Mouse (Mus musculus) layer of hippocampus, postnatal 25 days (tissue): ENCODE results near the gene Tmem128. TPM values are rescaled to one million over a fixed set of nuclear protein-coding genes. Genes with fewer than 3 reads are reported as not detected.

Source experiments
- DNase-seq, 2 experiments: peaks; one replicate each; pipeline ENCODE4 v3.0.0; 2022; ENCODE audit warnings: mixed read lengths in 2 of 2, low spot score in 1 of 2; ENCODE audit errors: extremely low spot score in 1 of 2
- total RNA-seq, 2 experiments: library from RNA; stranded (reverse); gene quantifications; 2 replicates each; pipeline ENCODE4 v1.2.3; 2021

The Tmem128 gene
- total RNA-seq, 2 experiments from 2014 or later = 33.0 to 36.7 TPM

GRCm38 (mm10) chr5:38277098-38277866, 17.3 kb downstream of the Tmem128 start:
- DNase-seq = no peak

- DNase-seq = no peak
These were observed 18.1 kb downstream of the Tmem128 start for GRCm38 (mm10) chr5:38277936-38278600.

GRCm38 (mm10) chr5:38280075-38280474, 20.1 kb downstream of the Tmem128 start:
- DNase-seq = no peak

GRCm38 (mm10) chr5:38285724-38286123, 25.7 kb downstream of the Tmem128 start:
- DNase-seq = no peak

- DNase-seq = no peak
These were observed 28.5 kb downstream of the Tmem128 start for GRCm38 (mm10) chr5:38288476-38288875.

- DNase-seq = no peak
These were observed 41.9 kb downstream of the Tmem128 start for GRCm38 (mm10) chr5:38301761-38302411.

- DNase-seq = no peak
These were observed 42.7 kb downstream of the Tmem128 start for GRCm38 (mm10) chr5:38302651-38303050.

GRCm38 (mm10) chr5:38305241-38305640, 45.3 kb downstream of the Tmem128 start:
- no peak for DNase-seq

GRCm38 (mm10) chr5:38307255-38308101, 47.5 kb downstream of the Tmem128 start:
- DNase-seq = peak; percentile 91 to 98

- DNase-seq = peak in 1 of 2 experiments; percentile 65
These were observed 48.9 kb downstream of the Tmem128 start for GRCm38 (mm10) chr5:38308873-38309272.

- DNase-seq = no peak
These were observed 49.8 kb downstream of the Tmem128 start for GRCm38 (mm10) chr5:38309795-38310194.

Other genes with a start within 250 kb of the Tmem128 start
- gene Stx18, start 221.4 kb upstream of the Tmem128 start, total RNA-seq = 10 to 100 TPM; 38.3 to 39.7 TPM
- gene Nsg1, start 100.3 kb upstream of the Tmem128 start, total RNA-seq = 100 to 1,000 TPM; 455 to 474 TPM
- gene Zbtb49, start 39.7 kb upstream of the Tmem128 start, total RNA-seq = 10 to 100 TPM; 16.5 to 20.9 TPM
- 10 to 100 TPM; 12.0 to 14.8 TPM for gene Lyar, start 39.7 kb upstream of the Tmem128 start, total RNA-seq
- not detected for gene Otop1, start 15.8 kb downstream of the Tmem128 start, total RNA-seq
- gene Drd5, start 59.2 kb downstream of the Tmem128 start, total RNA-seq = 10 to 100 TPM; 13.8 to 16.5 TPM
- gene Slc2a9, start 243.0 kb downstream of the Tmem128 start, total RNA-seq = 1 to 10 TPM; 1.8 to 1.9 TPM